Mouse (Mus musculus) kidney, adult 8-10 months (tissue): ENCODE measurements around the gene Gm16181.
"Not testable (repeated sequence)": the region's sequence is repeated elsewhere in the genome, so short reads cannot be mapped to it uniquely, and the experiment has no call there.

Source experiments
- DNase-seq, 2 experiments: peaks; one replicate each; pipeline ENCODE4 v3.0.0; 2022

The Gm16181 gene

DNA sequence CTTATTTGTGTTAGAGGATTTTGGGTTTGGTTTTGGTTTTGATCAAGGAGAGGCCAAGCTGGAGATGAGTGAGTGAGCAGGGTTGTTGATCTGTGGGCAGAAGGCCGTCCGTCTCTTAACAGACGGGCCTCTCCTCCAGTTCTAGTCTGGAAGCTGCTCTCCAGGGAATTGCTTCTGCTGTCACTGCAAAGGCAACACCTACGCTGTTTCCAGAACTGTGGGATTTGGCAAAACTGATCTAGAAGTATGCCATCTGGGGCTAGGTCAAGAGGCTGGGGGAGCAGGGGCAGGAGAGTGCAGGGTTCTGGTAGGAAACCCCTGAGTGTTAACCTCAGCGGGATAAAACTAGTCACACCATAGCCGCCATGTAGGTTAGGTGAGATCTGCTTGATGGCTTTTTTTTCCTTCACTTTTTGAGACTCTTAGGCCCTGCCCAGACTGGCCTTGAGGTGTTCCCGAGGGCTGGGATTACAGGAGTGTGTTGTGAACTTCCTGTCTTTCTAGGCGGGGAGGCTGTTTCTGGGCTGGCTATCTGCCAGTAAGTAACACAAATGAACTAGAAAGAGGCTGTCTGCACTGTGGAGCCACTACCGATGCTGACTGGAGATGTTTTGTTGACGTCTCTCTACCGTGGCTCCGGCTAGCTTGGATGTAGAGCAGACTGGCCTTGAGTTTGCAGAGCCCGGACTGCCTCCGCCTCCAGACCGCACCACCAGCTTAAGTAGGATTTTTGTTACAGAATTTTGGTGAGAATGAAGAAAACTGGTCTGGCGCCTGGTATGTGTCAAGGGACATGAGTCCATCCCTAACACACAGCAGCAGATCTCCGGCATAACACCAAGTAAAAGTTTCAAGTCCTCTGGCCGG lies 12.7 kb downstream of the Gm16181 start, which contains the start of gene Atp6v1g2:
Atp6v1g2 (plus strand) TSS at position 547 of the 867 bp plus-strand sequence.
- no peak for DNase-seq

DNA sequence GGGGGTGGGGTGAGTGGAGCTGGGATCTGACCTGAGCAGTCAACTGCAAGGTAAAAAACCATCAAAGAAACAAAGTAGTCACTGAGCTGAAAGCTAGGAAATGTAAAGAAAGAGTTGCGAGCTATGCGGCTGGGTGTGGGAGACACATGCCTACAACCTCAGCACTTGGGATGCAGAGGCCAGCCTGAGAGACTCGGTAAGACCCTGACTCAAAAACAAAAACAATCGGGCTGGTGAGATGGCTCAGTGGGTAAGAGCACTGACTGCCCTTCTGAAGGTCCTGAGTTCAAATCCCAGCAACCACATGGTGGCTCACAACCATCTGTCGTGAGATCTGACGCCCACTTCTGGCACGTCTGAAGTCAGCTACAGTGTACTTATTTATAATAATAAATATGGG lies 13.5 kb downstream of the Gm16181 start:
- not testable (repeated sequence) for DNase-seq

DNA sequence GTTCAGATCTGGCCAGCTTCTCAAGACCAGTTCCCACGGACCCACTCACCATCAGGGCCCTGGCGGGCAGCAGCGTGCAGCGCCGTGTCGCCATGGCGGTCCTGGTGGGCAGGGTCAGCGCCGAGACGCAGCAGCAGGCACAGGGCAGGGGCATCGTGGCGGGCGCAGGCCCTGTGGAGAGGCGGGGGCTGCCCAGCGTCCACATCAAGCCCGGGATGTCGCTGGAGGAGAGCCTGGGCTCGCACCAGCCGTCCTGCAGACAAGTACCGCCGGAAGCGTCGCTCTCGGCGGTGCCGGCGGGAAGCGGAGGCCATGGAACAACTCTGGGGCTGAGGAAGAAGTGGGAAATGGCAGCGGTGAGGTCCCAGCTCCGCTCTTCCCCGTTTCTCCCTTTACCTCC lies 14.3 kb downstream of the Gm16181 start:
- no peak for DNase-seq

DNA sequence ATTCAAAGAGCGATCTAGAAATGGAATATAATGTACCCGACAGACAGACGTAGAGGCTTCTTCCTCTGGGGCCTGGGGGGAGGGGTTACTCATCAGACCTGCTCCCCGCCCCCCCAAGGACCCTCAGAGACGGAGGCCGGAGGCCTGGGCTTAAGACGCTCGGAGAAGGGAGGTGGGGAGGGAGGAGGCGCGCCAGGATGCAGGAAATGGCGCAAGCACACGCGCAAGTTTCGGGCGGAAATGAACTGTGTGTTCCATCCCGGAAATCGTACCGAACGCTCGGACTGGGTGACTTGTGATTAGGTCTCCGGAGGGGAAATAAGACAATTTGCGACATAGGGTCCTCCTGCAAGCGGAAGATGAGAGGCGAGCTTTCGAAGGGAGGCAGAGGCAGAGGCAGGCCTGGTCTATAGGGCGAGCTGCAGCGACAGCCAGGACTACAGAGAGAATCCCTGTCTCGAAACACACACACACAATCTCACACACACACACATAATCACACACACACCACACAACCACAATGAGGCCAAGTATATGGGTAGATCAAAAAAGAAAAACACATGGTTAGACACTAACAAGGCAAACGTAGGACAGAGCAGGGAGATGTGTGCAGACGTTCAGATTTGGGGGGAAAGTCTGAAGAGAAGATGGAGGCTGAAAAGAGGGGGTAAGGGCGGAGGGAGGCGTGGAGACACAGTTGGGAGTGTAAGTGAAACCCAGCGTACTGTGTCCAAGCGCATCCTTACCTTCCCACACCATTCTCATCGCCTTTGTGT lies 15.2 kb downstream of the Gm16181 start, which contains the start of gene Nfkbil1:
Nfkbil1 (minus strand) TSS at position 179 of the 776 bp plus-strand sequence.
- peak; percentile 91 to 92 for DNase-seq

DNA sequence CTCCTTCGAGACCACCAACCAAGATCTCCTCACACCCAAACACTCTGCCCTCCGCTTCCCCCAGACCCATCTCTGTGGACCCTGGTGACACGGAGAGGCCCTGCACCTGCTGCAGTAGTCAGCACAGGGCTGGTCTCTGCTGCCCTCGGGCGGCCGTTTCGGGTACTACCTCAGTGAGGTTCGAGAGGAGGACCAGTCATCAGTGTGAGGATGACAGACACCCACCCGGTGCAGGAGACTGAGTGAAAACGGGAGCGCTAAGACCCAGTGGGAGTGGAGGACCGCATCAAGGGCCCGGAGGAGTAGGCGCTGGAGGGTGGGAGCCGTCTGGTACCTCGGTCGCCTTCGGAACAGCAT lies 15.7 kb downstream of the Gm16181 start:
- peak; percentile 92 to 98 for DNase-seq

DNA sequence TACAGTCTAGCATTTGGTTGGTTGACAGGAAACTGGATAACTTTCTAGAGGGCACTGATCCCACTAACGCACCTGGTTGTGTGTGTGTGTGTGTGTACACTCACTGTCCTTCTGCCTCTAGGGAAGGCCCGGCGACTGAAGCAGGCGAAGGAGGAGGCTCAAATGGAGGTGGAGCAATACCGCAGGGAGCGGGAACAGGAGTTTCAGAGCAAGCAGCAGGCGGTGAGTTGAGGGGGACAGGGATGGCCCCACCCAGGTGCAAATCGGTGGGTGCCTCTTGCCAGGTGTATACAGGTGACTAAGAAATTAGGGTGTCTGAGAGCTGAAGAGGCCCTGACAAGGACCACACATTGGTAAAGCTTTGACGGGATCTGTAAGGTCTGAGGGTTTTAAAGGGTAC lies 16.4 kb downstream of the Gm16181 start:
- DNase-seq: no peak

DNA sequence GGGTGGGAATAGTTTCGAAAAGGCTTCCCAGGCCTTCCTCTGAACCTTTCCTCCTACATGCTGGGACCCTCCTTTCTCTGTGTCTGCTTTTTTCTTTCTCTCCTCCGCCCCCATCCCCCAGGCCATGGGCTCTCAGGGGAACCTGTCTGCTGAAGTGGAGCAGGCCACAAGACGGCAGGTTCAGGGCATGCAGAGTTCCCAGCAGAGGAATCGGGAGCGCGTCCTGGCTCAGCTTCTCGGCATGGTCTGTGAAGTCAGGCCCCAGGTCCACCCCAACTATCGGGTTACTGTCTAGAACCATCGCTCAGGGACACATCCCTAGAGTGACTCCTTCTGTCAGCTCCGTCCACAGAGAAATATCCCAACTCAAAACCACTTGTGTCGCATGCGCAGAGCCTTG lies 16.9 kb downstream of the Gm16181 start:
- DNase-seq: no peak

DNA sequence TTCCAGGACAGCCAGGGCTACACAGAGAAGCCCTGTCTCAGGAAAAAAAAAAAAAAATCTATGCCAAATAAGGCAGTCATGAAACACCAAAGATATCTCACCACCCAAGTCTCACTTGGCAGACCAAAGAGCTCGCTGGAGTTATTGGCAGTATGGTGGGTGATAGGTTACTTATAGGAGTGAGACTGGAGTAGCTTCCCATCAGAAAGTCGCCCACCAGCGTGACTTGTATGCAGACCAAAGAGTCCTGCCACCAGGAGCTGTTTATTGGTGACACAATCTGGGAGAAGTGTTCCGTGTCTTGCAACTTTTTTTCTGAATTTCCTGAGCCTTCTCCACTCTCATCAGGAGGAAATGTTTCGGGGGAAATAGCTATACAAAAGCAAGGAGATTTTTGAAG lies 19.1 kb downstream of the Gm16181 start:
- no peak for DNase-seq

DNA sequence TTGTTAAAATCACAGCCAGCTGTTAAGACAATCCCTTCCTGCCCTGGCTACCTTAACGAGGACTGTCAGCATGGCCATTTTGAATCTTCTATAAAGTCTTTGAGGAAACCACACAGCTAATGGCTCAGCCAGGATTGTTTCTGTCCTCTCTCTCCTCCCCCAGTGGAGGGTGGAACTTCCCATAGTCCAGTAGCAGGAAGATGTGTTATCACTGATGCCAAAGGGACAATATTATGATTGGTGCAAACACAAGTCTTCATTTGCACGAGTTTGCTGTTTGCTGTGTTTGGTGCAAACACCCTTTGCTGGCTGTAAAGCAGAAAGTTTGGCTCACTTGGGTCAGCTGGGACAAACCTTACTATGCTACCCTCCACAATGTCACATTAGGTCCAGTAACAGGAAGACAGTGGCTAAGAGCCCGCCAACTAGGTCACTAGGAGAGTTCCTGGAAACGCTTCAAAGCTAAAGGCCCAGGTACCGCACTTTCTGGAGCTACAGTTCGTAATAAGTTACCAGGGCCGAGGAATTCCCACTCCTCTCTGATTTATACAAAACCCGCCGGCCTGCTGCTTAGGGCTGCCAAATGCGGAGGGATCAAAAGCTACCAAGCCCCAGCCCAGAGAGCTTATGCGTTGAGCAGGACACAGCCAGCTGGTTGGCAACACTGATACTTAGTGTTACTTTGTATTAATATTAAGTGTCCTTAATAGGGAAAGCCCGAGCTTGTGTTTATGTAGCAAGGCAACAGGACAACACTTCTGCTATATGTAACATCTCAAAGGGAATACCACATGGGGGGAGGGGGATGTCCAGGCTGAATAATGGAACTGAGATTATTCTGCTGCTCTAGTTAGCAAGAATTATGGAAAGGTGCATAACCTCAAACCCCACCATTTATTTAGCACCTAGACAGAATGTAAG lies 20.0 kb downstream of the Gm16181 start:
- peak in 1 of 2 experiments; percentile 59 for DNase-seq

DNA sequence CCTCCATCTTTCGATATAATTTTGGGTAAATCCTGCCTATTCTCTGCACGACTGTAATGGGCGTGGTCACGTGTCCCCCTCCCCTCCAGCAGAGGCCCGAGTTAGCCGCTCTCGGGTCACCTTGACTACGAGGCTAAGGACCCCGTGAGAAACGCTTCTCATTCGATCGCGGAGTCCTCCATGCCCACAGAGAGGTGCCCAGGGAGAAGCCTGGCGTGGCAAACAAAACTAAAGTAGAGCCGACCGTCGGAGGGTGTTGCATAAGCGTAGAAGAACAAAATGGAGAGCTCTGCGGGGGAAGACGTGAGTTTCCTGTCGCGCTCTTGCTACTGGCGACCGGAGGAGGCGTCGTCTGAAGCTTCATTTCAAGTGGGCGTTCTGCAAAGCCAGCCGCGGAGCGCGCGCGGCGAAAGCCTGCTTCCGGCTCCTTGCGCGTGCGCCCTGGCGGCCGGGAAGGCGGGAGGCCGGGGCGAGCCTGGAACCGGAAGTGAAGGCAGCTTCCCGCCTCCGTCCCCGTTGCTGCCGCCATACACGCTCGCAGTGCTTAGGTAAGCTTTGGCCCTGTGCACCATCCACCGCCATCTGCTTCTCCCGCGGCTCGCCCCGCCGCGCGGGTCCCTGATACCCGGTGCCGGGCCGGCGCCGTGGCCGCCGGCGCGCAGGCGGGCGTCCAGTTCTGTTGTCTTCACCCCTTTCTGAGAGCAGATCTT lies 20.8 kb downstream of the Gm16181 start, which contains the start of gene Ddx39b:
Ddx39b (plus strand) TSS at position 442 of the 710 bp plus-strand sequence.
- DNase-seq: peak; percentile 95

DNA sequence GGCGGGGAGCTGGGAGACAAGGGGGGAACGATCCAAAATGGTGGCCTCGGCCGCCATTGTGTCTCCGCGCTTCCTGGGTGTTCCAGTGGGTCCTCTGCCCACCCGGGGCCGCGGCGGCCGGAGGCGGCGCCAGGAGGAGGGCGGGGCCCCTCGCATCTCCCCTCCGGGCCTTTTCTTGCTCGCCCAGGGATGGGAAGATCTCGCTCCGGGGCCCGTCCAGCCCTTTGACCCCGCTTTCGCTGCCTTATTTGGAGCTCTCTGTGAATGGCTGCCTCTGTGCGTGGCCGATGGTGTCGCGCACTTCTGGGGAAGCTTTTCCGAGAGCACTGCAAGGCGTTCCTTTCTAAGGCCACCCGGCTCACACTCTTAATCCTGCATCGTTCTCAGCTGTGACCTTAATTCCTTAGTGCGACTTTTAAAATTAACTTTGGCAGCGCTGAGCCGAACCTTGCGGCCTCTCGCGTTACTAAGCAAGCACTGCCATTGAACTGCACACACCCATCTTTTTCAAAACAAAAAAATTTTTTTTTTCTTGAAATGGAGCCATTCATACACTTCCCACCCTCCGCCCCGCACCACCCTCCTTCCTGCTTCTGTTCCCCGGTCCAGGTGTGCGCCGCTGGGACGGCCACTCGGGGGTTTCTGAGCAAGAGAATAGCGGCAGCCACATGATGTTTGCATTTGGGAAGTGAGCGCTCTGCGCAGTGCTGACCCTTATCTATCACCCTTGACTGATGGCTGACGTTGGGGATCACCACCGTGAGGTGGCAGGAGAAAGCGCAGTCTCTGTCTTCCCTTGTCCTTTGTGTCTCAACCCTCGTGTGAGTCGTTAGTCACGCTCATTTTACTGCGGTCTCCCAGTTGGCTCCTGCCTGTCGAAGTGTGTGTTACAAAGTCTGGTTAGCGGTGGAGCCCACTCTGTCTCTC lies 21.6 kb downstream of the Gm16181 start:
- DNase-seq: peak in 1 of 2 experiments; percentile 78

DNA sequence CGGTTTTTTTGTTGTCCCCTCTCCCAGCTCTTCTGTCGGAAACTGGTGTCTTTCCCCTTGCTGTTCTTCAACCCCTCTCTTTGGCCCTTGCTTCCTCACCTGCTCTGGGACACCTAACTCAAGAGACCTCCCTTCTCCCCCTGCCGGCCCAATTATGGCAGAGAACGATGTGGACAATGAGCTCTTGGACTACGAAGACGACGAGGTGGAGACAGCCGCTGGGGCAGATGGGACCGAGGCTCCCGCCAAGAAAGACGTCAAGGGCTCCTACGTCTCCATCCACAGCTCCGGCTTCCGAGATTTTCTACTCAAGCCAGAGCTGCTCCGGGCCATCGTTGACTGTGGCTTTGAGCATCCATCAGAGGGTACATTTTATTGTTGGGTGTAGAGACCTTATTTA lies 22.5 kb downstream of the Gm16181 start:
- peak in 1 of 2 experiments; percentile 52 for DNase-seq

DNA sequence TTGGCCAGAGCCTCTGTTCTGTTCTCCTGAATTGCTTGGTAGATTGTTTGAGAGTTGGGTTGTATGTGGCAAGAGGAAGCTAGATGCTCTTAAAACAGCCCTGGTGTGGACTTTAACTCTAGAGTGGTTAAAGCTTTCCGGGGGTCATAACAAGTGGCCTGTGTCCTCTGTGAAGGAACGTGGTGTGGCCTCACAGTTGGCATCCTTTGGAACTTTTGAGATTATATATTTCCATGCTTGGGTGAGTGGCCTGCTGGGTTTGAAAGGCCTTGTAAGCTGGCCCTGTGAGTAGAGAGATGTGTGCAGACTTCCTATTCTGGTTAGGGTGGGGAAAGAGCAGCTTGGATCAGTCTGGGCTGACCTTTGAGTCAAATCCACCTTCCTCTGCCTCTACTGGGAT lies 24.4 kb downstream of the Gm16181 start:
- no peak for DNase-seq

DNA sequence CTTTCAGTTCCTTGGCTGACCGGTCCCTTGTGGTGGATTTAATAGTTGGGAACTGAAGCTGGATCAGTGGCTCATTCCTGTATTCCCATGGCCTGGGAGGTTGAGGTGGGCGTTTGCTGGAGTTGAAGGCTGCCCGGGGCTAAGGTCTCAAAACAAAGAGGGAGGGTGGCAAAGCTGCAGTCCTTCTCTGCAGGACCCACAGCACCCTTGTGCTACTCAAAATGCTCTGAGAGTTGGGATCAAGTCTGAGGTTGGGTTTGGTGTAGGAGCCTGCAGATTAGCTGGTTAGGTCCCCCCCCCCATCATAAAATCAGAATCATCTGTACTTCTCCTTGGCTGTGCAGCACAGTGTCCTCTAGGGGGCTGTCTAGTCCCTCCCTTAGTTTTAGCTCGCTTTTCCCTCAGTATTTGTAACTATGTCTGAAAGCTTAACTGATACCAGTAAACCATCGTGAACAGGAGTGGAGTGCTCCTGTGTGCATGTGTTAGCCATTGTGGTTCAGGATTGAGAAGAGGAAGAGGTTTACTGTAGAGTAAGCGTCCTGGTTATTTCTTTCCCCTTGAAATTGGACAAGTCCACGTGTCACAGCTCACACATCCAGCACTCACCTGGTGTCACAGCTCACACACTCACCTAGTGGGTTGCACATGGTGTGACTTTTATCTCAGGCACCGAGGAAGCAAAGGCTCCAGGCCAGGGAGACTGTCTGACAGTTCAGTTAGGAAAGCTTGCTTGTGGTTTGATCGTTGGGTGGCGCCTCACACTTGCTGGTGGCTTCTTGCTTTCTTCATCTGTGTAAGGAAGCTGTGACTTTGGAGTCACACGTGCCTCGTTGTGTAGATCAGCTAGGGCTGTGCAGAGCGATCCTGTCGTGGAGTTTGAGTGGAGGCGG lies 25.3 kb downstream of the Gm16181 start:
- no peak for DNase-seq

DNA sequence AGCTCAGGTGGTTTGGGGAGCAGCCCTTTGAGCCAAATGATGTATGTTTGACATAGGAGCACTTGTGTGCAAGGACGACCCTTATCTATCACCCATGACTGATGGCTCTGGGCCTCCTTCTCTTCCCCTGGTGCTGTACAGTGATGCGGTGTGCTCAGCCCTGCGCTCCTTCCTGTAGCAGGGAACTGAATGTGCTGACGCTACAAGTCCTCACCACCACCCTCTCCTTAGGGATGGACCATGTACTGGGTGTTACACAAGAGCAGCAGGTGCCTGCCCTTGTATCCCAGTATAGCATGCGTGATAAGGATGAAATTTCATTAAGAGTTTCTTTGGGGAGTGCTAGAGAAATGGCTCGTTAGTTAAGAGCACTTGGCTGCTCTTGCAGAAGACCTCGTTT lies 26.5 kb downstream of the Gm16181 start:
- peak in 1 of 2 experiments; percentile 64 for DNase-seq

DNA sequence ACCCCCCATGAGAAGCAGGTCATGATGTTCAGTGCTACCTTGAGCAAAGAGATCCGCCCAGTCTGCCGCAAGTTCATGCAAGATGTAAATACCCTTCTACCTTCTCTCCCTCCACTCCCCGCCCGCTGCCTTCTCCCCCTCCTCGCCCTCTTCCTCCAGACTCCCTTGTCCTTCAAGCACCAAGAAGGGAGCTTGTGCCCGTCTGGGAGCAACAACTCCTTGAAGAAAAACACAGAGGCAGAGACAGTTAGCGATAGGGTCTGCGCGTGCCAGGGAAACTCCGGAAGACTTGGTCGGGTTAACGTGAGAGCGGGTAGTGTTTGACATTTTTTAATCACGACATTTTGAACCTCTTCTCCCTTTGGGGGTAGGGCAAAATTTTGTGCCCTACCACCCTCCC lies 28.4 kb downstream of the Gm16181 start:
- DNase-seq: no peak

DNA sequence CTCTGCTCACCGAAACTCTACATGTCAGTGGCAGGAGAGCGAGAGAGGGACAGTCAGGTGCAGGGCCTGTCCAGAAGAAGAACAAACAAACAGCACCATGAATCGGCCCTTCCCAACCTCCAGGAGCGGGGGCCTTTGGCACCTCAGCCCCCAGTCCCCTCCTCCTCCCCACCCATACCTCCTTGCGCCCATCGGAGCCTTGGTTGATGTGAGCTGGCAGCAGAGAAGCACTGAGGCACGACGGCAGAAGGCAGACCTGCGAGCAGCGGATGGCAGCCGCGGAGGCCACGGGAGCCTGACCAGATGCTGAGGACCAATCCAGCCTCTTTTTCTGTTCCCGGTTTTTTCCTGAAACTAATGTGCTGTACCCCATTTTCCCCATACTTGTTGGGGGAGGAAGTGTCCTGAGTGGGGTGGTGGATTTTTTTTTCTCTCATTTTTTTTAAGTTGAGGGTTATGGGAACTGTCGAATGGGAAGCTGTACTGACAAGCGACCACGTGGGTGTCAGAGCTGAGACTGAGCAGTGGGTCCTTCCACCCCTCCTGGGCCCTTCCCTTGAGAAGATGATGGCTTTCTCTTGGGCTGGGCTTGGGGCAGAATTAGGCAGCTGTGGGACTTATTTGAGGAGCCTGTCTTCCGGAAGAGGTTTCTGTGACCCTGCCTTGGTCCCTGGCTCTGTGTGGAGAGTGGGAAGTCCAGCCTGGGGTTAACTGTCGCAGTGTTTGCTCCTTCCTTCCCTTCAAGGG lies 29.0 kb downstream of the Gm16181 start:
- no peak for DNase-seq

DNA sequence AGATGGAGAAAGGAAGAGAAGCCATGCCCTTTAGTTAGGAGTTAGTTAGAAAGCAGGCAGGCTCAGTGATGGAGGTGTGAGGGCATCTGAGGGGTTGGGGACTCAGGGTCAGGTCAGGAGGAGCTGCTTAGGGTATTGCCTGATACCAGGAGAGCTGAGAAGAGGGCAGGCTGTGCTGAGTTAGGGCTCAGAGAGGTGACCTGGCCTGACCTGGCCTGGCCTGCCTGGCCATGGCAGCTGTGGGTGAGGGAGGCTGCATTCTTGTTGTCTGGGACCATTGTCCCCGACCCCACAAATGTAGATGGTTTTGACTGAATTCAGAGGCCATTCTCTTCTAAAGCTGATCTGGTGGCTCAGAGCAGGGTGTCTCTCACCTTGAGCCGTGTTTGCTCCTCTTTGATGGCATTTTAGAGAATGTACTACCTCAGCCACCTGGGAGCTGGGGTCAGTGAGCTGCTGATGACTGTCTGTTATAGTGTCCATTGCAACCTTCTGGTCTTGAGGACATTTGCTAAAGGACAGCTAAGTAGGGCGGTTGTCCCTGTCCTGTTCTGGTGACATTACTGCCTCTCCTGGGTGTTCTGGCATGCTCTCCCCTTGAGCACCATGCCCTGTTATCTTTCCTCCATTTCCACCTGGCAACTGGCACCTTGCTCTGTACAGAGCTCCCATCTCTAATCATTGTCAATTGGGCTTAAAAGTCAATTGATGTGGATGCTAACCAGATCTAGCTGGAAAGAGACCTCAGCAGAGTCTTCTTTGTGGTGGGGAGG lies 29.9 kb downstream of the Gm16181 start:
- peak in 1 of 2 experiments; percentile 8 for DNase-seq
